Mouse (Mus musculus): ENCODE measurements around the gene Gm19345.

DNA sequence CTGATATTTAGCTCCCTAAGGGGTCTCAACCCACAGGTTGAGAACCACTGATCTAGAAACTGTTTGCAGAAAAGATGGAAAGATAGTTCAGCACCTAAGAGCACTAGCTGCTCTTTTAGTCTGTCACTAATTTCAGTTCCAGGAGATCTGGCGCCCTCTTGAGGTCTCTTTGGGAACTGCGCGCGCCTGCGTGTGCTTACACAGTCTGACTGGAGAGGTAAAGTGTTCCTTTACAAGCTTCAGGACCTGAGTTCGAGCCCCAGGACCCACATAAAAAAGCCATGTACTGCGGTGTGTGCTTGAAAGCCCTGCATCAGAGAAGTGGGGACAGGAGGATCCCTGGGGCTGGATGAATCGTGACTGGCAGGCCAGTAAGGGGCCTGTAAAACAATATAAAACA is 38.1 kb downstream of the Gm19345 start:
- TF ChIP-seq CTCF (IDR thresholded peaks at IDR 0.05; ENCODE audit: control insufficient read depth, insufficient read depth, insufficient read length) (no peak), MAX (IDR thresholded peaks at IDR 0.05) (no peak), USF1 (IDR thresholded peaks at IDR 0.05; ENCODE audit: low read depth) (no peak), CEBPB (IDR thresholded peaks at IDR 0.05; ENCODE audit: low read depth) (no peak), MYOD1 (IDR thresholded peaks at IDR 0.05; ENCODE audit: control insufficient read depth, insufficient read length, low read depth) (no peak), MYOG (IDR thresholded peaks at IDR 0.05; ENCODE audit: control insufficient read depth, extremely low read depth, insufficient read length) (no peak)
